Mouse (Mus musculus) lung, postnatal 0 days (tissue): ENCODE results near the gene Zfp276.

Experiments used
- CTCF ChIP-seq: IDR thresholded peaks from 2 replicates; pipeline ENCODE4 v1.5.1; 2016; ENCODE audit warnings: antibody characterized with exemption, mild to moderate bottlenecking
- EP300 ChIP-seq: IDR thresholded peaks from 2 replicates; pipeline ENCODE4 v1.6.1; 2016; ENCODE audit warnings: antibody characterized with exemption, mild to moderate bottlenecking, control low read depth

DNA sequence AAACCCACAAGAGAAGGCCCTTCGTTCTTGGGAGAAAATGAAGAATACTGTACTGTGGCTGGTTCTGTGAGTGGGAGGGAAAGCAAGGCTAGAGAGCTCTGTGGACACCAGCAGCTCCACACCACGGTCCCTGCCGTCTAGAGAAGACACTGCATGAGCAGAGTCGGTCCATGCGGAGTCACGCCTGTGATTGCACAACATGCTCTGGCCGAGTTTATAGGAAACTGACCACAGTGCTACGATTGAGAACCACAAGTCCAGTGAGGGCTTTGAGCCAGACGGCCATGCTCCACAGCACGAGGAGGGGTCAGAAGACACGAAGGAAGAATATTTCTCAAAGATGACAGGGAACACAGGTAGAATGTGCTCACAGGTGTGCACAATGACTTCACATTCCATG, 44.3 kb downstream of the Zfp276 start:
- no peak for TF ChIP-seq CTCF
- TF ChIP-seq EP300: no peak
